Mouse (Mus musculus) heart, postnatal 25 days (tissue): ENCODE data around the gene Was. TPM values are rescaled to one million over a fixed set of nuclear protein-coding genes. Genes with fewer than 3 reads are reported as not detected.
"Not testable (repeated sequence)": the region's sequence is repeated elsewhere in the genome, so short reads cannot be mapped to it uniquely, and the experiment has no call there.

ENCODE experiments used
- DNase-seq: peaks from one replicate; pipeline ENCODE4 v3.0.0; 2022; ENCODE audit warnings: low spot score
- intact Hi-C: fragments of 180-260 bp; cut with DNase I; formaldehyde crosslinking; loops from one replicate; pipeline ENCODE4 v1.15.1; 2025
- total RNA-seq, 2 experiments: library from RNA; stranded (reverse); gene quantifications; 2 replicates each; pipeline ENCODE4 v1.2.3; 2021

Was gene
- total RNA-seq = 1 to 10 TPM; 1.8 to 2.3 TPM

- intact Hi-C loops = no loop called here
- DNase-seq = no peak
These were observed at the start of gene Was for GRCm38 (mm10) chrX:8090346-8090953. Gene Was, minus strand, starts transcription at chrX:8090498.

- intact Hi-C loops = no loop called here
- no peak for DNase-seq
These were observed 49.2 kb upstream of the Was start for GRCm38 (mm10) chrX:8139480-8139879.

- DNase-seq = no peak
- intact Hi-C loops = no loop called here
These were observed 45.6 kb upstream of the Was start for GRCm38 (mm10) chrX:8135886-8136285.

GRCm38 (mm10) chrX:8132017-8132976 is 42.0 kb upstream of the Was start, which contains the start of gene Wdr13:
Gene Wdr13, minus strand, starts transcription at chrX:8132892.
- intact Hi-C loops = no loop called here

GRCm38 (mm10) chrX:8131393-8131792 is 41.1 kb upstream of the Was start:
- intact Hi-C loops = no loop called here
- no peak for DNase-seq

More at GRCm38 (mm10) chrX:8132017-8132976, 42.0 kb upstream of the Was start, which contains the start of gene Wdr13:
- DNase-seq = peak; percentile 81

GRCm38 (mm10) chrX:8125235-8125634 is 34.9 kb upstream of the Was start:
- intact Hi-C loops = no loop called here

GRCm38 (mm10) chrX:8123821-8124470 is 33.6 kb upstream of the Was start:
- no peak for DNase-seq
- intact Hi-C loops = no loop called here

More at GRCm38 (mm10) chrX:8125235-8125634, 34.9 kb upstream of the Was start:
- DNase-seq = no peak

GRCm38 (mm10) chrX:8117264-8117663 is 27.0 kb upstream of the Was start:
- no peak for DNase-seq
- intact Hi-C loops = no loop called here

- intact Hi-C loops = no loop called here
These were observed 25.0 kb upstream of the Was start for GRCm38 (mm10) chrX:8115275-8115674.

GRCm38 (mm10) chrX:8105019-8105418 is 14.7 kb upstream of the Was start:
- intact Hi-C loops = no loop called here
- no peak for DNase-seq

More at GRCm38 (mm10) chrX:8115275-8115674, 25.0 kb upstream of the Was start:
- DNase-seq = no peak

- intact Hi-C loops = no loop called here
- DNase-seq = no peak
These were observed 11.9 kb upstream of the Was start for GRCm38 (mm10) chrX:8102213-8102668.

GRCm38 (mm10) chrX:8101017-8101416 is 10.7 kb upstream of the Was start:
- DNase-seq = no peak
- intact Hi-C loops = no loop called here

GRCm38 (mm10) chrX:8099435-8099834 is 9.1 kb upstream of the Was start:
- DNase-seq = no peak
- intact Hi-C loops = no loop called here

- peak; percentile 93 for DNase-seq
- intact Hi-C loops = no loop called here
These were observed 6.5 kb upstream of the Was start for GRCm38 (mm10) chrX:8096787-8097242.

- intact Hi-C loops = not testable (repeated sequence)
- peak; percentile 87 for DNase-seq
These were observed 5.9 kb upstream of the Was start for GRCm38 (mm10) chrX:8096068-8096786.

- no peak for DNase-seq
- intact Hi-C loops = no loop called here
These were observed 5.2 kb upstream of the Was start for GRCm38 (mm10) chrX:8095546-8095945.

- intact Hi-C loops, DNase-seq: not testable (repeated sequence)
These were observed 653 bp upstream of the Was start for GRCm38 (mm10) chrX:8090954-8091347.

- intact Hi-C loops = no loop called here
These were observed 552 bp downstream of the Was start for GRCm38 (mm10) chrX:8089746-8090145.

GRCm38 (mm10) chrX:8085611-8086010 is 4.7 kb downstream of the Was start:
- intact Hi-C loops = no loop called here

More at GRCm38 (mm10) chrX:8089746-8090145, 552 bp downstream of the Was start:
- DNase-seq = no peak

More at GRCm38 (mm10) chrX:8085611-8086010, 4.7 kb downstream of the Was start:
- no peak for DNase-seq
